Mouse (Mus musculus) hindlimb bud, embryonic 11.5 days (tissue): ENCODE data around the gene Ccdc151.

Experiments used
- DNase-seq: peaks from one replicate; pipeline ENCODE4 v3.0.0-alpha.2; 2012; ENCODE audit warnings: low read depth, low spot score; ENCODE audit errors: extremely low spot score

The Ccdc151 gene

GRCm38 (mm10) chr9:22000296-22000695 is 2.1 kb downstream of the Ccdc151 start:
- no peak for DNase-seq

- no peak for DNase-seq
These were observed 6.1 kb downstream of the Ccdc151 start for GRCm38 (mm10) chr9:21996178-21996867.

GRCm38 (mm10) chr9:21992227-21992626 is 10.2 kb downstream of the Ccdc151 start:
- DNase-seq = no peak

GRCm38 (mm10) chr9:21989230-21990110 is 13.0 kb downstream of the Ccdc151 start, which contains the start of gene Rgl3:
TSS of gene Rgl3 (minus strand) at chr9:21989446.
- DNase-seq = no peak

- no peak for DNase-seq
These were observed 13.9 kb downstream of the Ccdc151 start for GRCm38 (mm10) chr9:21988421-21989101.

- no peak for DNase-seq
These were observed 14.7 kb downstream of the Ccdc151 start for GRCm38 (mm10) chr9:21987592-21988342.

- DNase-seq = no peak
These were observed 18.5 kb downstream of the Ccdc151 start for GRCm38 (mm10) chr9:21983911-21984310.

GRCm38 (mm10) chr9:21978398-21979128 is 23.9 kb downstream of the Ccdc151 start:
- no peak for DNase-seq

- DNase-seq = no peak
These were observed 24.5 kb downstream of the Ccdc151 start for GRCm38 (mm10) chr9:21977972-21978371.

GRCm38 (mm10) chr9:21977331-21977730 is 25.1 kb downstream of the Ccdc151 start:
- DNase-seq = no peak

- DNase-seq = no peak
These were observed 25.7 kb downstream of the Ccdc151 start for GRCm38 (mm10) chr9:21976626-21977175.

GRCm38 (mm10) chr9:21969304-21969703 is 33.1 kb downstream of the Ccdc151 start:
- no peak for DNase-seq

GRCm38 (mm10) chr9:21968883-21969282 is 33.6 kb downstream of the Ccdc151 start:
- no peak for DNase-seq

GRCm38 (mm10) chr9:21963417-21963816 is 39.0 kb downstream of the Ccdc151 start, which contains the start of gene Epor:
TSS of gene Epor (minus strand) at chr9:21963506.
- DNase-seq = no peak

- no peak for DNase-seq
These were observed 39.9 kb downstream of the Ccdc151 start for GRCm38 (mm10) chr9:21962416-21963059.

- no peak for DNase-seq
These were observed 40.4 kb downstream of the Ccdc151 start for GRCm38 (mm10) chr9:21962010-21962409.

- DNase-seq = no peak
These were observed 41.0 kb downstream of the Ccdc151 start for GRCm38 (mm10) chr9:21961366-21961980.

GRCm38 (mm10) chr9:21960558-21961208 is 41.8 kb downstream of the Ccdc151 start:
- no peak for DNase-seq
